Mouse (Mus musculus) brain, embryonic 14.5 days (tissue): Measurements from ENCODE around the gene Txnrd2.

Source experiments
- CTCF ChIP-seq: fragments of 200-500 bp; IDR thresholded peaks from 2 replicates; pipeline ENCODE4 v1.5.1; 2012; ENCODE audit warnings: inconsistent platforms, mild to moderate bottlenecking, moderate library complexity, borderline replicate concordance; ENCODE audit not compliant: insufficient read depth, insufficient read length; ENCODE audit errors: extremely low read depth
- POLR2A ChIP-seq: fragments of 200-500 bp; IDR thresholded peaks from 2 replicates; pipeline ENCODE4 v1.6.1; 2012; ENCODE audit warnings: mild to moderate bottlenecking, inconsistent platforms, borderline replicate concordance; ENCODE audit not compliant: poor library complexity, insufficient read depth, insufficient read length, severe bottlenecking; ENCODE audit errors: extremely low read depth

DNA sequence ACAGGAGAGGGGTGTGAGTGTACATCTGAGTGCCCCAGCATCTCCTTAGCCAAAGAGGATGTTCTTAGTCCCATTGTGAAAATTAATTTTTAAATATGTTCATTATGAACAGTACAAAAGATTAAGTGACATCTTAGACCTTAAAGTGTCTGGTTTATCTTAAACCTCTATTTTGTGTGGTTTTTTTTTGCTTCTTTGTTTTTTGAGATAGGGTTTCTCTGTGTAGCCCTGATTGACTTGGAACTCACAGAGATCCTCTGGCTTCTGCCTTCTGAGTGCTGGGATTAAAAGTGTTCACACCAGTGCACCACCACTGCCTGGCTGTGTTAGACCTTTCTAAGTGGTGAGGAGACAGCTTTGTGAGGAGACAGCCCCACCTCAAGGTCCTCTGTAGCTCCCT, 32.5 kb downstream of the Txnrd2 start:
- no peak for TF ChIP-seq CTCF
- TF ChIP-seq POLR2A = no peak
